Mouse (Mus musculus) heart, postnatal 4 days (tissue): ENCODE results near the gene Gprin1. TPM values are rescaled to one million over a fixed set of nuclear protein-coding genes. Genes with fewer than 3 reads are reported as not detected.

Experiments
- DNase-seq: peaks from one replicate; pipeline ENCODE4 v3.0.0; 2021
- total RNA-seq, 2 experiments: library from RNA; stranded (reverse); gene quantifications; 2 replicates each; pipeline ENCODE4 v1.2.3; 2021

Gprin1 gene
- total RNA-seq, 2 experiments from 2014 or later, result 0.10 to 0.11 TPM

- DNase-seq, result no peak
Observed at GRCm38 (mm10) chr13:54726131-54726530, 23.5 kb downstream of the Gprin1 start.

GRCm38 (mm10) chr13:54723143-54723542, 26.5 kb downstream of the Gprin1 start:
- no peak for DNase-seq

- peak; percentile 47 for DNase-seq
Observed at GRCm38 (mm10) chr13:54716916-54717315, 32.8 kb downstream of the Gprin1 start.

- DNase-seq, result no peak
Observed at GRCm38 (mm10) chr13:54714996-54715395, 34.7 kb downstream of the Gprin1 start.

GRCm38 (mm10) chr13:54714393-54714792, 35.3 kb downstream of the Gprin1 start:
- DNase-seq, result no peak

GRCm38 (mm10) chr13:54710866-54711265, 38.8 kb downstream of the Gprin1 start:
- DNase-seq, result no peak

GRCm38 (mm10) chr13:54704890-54705289, 44.8 kb downstream of the Gprin1 start:
- DNase-seq, result no peak

- DNase-seq, result no peak
Observed at GRCm38 (mm10) chr13:54702507-54702906, 47.2 kb downstream of the Gprin1 start.

- DNase-seq, result no peak
Observed at GRCm38 (mm10) chr13:54701243-54701642, 48.4 kb downstream of the Gprin1 start, which contains the start of gene Cdhr2. Cdhr2 (plus strand) TSS chr13:54701461.

- DNase-seq, result no peak
Observed at GRCm38 (mm10) chr13:54695479-54696230, 54.0 kb downstream of the Gprin1 start.

GRCm38 (mm10) chr13:54694348-54695060, 55.2 kb downstream of the Gprin1 start:
- DNase-seq, result peak; percentile 87

- peak; percentile 99 for DNase-seq
Observed at GRCm38 (mm10) chr13:54693558-54694347, 55.9 kb downstream of the Gprin1 start, which contains the start of gene Rnf44. Rnf44 (minus strand) TSS chr13:54693907.

- DNase-seq, result no peak
Observed at GRCm38 (mm10) chr13:54692711-54693557, 56.7 kb downstream of the Gprin1 start.

GRCm38 (mm10) chr13:54691737-54692136, 57.9 kb downstream of the Gprin1 start:
- no peak for DNase-seq

GRCm38 (mm10) chr13:54690151-54690740, 59.4 kb downstream of the Gprin1 start:
- no peak for DNase-seq

- peak; percentile 98 for DNase-seq
Observed at GRCm38 (mm10) chr13:54687575-54688424, 61.9 kb downstream of the Gprin1 start.

GRCm38 (mm10) chr13:54687096-54687495, 62.6 kb downstream of the Gprin1 start:
- DNase-seq, result peak; percentile 78
